Mouse (Mus musculus) kidney, postnatal 0 days (tissue): Measurements from ENCODE around the gene Arhgap31. TPM values are rescaled to one million over a fixed set of nuclear protein-coding genes. Genes with fewer than 3 reads are reported as not detected.

ENCODE experiments used
- ATAC-seq: fragments of 200-750 bp; cut with Nextera tagmentation; replicated peaks from 2 replicates; pipeline ENCODE4 v1.8.0; 2017; ENCODE audit warnings: low read depth, moderate number of reproducible peaks, moderate TSS enrichment, moderate library complexity; ENCODE audit not compliant: low FRiP score
- DNase-seq: peaks from one replicate; pipeline ENCODE4 v3.0.0-alpha.2; 2016; ENCODE audit warnings: low spot score
- H3K27ac ChIP-seq: fragments of 300-500 bp; sonication (generic); 2 replicates; pipeline ENCODE4 v1.5.1; 2014; ENCODE audit warnings: mild to moderate bottlenecking
- H3K27me3 ChIP-seq: fragments of 300-500 bp; sonication (generic); 2 replicates; pipeline ENCODE4 v1.6.1; 2014; ENCODE audit warnings: low read length, mixed read lengths; ENCODE audit not compliant: insufficient read depth
- H3K36me3 ChIP-seq: fragments of 300-500 bp; sonication (generic); 2 replicates; pipeline ENCODE4 v1.6.1; 2014; ENCODE audit warnings: low read length, mixed read lengths; ENCODE audit not compliant: insufficient read depth
- H3K4me1 ChIP-seq: fragments of 300-500 bp; sonication (generic); replicated peaks from 2 replicates; pipeline ENCODE4 v1.6.1; 2014; ENCODE audit warnings: antibody characterized with exemption, low read length, mixed read lengths; ENCODE audit not compliant: insufficient read depth
- H3K4me2 ChIP-seq: fragments of 300-500 bp; sonication (generic); 2 replicates; pipeline ENCODE4 v1.6.1; 2014; ENCODE audit warnings: mild to moderate bottlenecking, low read length, moderate library complexity, mixed read lengths
- H3K4me3 ChIP-seq: fragments of 300-500 bp; sonication (generic); replicated peaks from 2 replicates; pipeline ENCODE4 v1.5.1; 2014; ENCODE audit warnings: low read depth, low read length
- H3K9ac ChIP-seq: fragments of 300-500 bp; sonication (generic); 2 replicates; pipeline ENCODE4 v1.6.1; 2014; ENCODE audit warnings: low read depth, low read length
- H3K9me3 ChIP-seq: fragments of 300-500 bp; sonication (generic); replicated peaks from 2 replicates; pipeline ENCODE4 v1.6.1; 2016; ENCODE audit warnings: low read length, inconsistent platforms, mixed read lengths
- CTCF ChIP-seq: IDR thresholded peaks from 2 replicates; pipeline ENCODE4 v1.5.1; 2016; ENCODE audit warnings: antibody characterized with exemption, low read depth, mild to moderate bottlenecking, moderate library complexity
- WGBS: fragments of 180-500 bp; shearing (Covaris S2); extraction: QIAGEN DNeasy Blood & Tissue Kit; methylation state at CpG from one replicate; pipeline ENCODE4 v1.1.7; 2014; 5-methylcytosine and 5-hydroxymethylcytosine counted together
- polyA plus RNA-seq: library from polyadenylated mRNA; unstranded; fragments of >200 nt; fragmentation: Nextera tagmentation; extraction: Ambion mirVana; gene quantifications from 2 replicates; pipeline ENCODE4 v1.2.1, GENCODE M21; 2015

Gene Arhgap31
- polyA plus RNA-seq, 1 experiment from 2014 or later, result 5.4 TPM

DNA sequence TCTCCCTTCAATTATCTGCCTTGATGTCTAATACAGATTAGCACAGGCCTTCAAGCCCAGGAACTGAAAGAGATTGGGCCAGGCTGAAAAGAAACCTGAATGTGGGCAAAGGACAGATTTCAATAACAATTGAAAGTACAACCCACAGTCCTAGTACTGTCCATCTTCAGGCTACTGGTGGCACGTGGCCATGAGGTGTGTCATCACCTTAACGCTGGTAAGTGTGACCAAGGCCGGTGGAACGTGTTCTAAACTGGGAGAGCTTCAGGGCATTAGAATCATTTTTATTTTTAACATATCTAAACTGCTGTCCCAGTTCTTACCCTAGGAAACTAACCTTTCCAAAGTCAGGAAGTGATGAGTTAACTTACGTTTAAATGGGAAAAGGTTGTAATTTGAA lies 125.9 kb downstream of the Arhgap31 start:
- Histone ChIP-seq H3K4me3 (no peak overlapping the region), H3K9ac (no peak overlapping the region), H3K4me2 (no peak overlapping the region), H3K36me3 (peaks cover 70% of the 10 kb centered on the region), H3K27me3 (no peaks in the 10 kb centered on the region), H3K4me1 (no peaks in the 10 kb centered on the region), H3K9me3 (no peaks in the 10 kb centered on the region), H3K27ac (no peak overlapping the region)
- DNase-seq (no peak), ATAC-seq (no peak)
- 90% methylated on average over 5 of the region's 5 CpGs for WGBS
- TF ChIP-seq CTCF, result no peak

DNA sequence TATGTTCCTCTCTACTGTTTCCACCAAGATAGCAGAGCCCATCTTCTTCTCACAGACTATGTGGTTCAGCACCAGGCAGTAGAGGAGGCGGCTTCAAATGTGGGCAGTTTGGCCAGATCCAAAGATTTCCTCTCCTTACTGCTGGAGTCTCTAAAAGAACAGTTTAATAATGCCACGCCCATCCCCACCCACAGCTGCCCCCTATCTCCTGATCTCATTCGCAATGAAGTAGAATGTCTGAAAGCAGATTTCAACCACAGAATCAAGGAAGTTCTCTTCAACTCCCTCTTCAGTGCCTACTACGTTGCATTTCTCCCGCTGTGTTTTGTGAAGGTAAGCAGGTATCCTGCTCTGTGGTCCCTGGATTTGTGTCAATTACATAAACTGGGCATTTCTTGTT lies 127.9 kb downstream of the Arhgap31 start:
- H3K4me2 ChIP-seq, result no peak overlapping the region
- no peak overlapping the region for H3K9ac ChIP-seq
- TF ChIP-seq CTCF, result no peak
- H3K27ac ChIP-seq, result no peak overlapping the region
- ATAC-seq (no peak), DNase-seq (no peak)
- H3K36me3 ChIP-seq, result peaks cover 68% of the 10 kb centered on the region
- H3K4me1 ChIP-seq, result no peaks in the 10 kb centered on the region
- 86% methylated on average over 5 of the region's 5 CpGs for WGBS
- H3K27me3 ChIP-seq, result no peaks in the 10 kb centered on the region
- H3K9me3 ChIP-seq, result no peaks in the 10 kb centered on the region
- H3K4me3 ChIP-seq, result no peak overlapping the region

DNA sequence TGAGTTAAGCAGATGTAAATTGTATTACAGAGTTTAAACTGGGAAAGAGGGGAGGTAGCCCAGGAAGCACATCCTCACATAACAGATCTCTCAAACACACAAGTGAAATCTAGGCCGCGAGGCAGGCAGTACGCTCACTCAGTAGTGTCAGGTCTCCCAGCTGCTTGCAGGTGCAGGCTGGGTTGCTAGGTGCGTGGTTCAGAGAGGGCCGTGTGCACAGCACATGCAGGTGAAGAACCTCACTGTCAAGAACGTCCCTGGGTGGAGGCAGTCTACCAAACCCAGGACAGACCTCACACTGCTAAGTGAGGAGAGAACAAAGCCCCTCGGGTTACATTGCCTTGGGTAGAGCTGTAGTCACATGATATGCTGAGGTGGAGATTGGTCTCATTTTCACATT lies 128.3 kb downstream of the Arhgap31 start:
- Histone ChIP-seq H3K27me3 (no peaks in the 10 kb centered on the region), H3K27ac (no peak overlapping the region), H3K4me1 (no peaks in the 10 kb centered on the region), H3K4me3 (no peak overlapping the region), H3K36me3 (peaks cover 64% of the 10 kb centered on the region), H3K9ac (no peak overlapping the region), H3K4me2 (no peak overlapping the region), H3K9me3 (no peaks in the 10 kb centered on the region)
- no peak for TF ChIP-seq CTCF
- no peak for DNase-seq
- WGBS, result 86% methylated on average over 7 of the region's 7 CpGs
- ATAC-seq, result no peak

DNA sequence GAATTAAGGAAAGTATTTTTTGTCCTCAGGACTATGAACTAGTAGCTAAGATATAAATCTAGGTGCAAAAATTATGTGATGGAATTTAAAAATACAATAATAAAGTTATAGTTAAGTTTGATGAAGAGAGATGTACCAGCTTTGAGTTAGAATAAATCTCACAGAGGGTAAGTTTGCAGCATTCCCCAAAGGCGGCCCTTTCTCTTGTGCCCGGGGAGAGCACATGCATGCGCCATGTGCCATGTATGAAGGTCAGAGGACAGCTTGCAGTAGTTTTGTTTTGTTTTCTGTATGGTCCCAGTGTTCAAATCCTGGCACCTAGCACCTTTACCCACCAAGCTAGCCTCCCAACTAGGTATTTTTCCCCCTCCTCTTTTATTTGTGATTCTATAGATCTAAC lies 141.6 kb downstream of the Arhgap31 start:
- no peak for TF ChIP-seq CTCF
- Histone ChIP-seq H3K9ac (no peak overlapping the region), H3K4me1 (no peaks in the 10 kb centered on the region), H3K36me3 (peaks cover 42% of the 10 kb centered on the region), H3K27ac (no peak overlapping the region), H3K4me2 (no peak overlapping the region), H3K9me3 (no peaks in the 10 kb centered on the region), H3K4me3 (no peak overlapping the region), H3K27me3 (no peaks in the 10 kb centered on the region)
- ATAC-seq, result no peak
- no peak for DNase-seq
- 96% methylated on average over 3 of the region's 3 CpGs for WGBS

DNA sequence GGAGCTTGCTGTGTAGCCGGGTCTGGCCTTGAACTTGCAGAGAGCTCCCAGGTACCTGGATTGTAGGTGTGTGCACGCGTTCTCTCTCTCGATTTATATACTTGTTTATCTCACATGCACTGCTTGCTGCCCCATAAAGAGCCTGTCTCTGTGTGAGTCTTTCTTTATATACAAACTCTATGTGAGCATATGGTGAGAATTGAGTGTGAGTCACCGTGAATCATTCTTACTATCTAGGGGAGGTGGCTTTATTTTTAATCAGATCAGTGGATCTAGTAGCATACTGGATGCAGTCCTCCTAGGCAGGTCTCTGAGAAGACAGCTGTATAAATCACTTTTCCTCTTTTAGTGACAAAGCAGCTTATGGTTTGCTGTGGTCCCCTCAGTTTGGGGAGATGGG lies 144.9 kb downstream of the Arhgap31 start:
- Histone ChIP-seq H3K27ac (no peak overlapping the region), H3K36me3 (peaks cover 28% of the 10 kb centered on the region), H3K9me3 (no peaks in the 10 kb centered on the region), H3K9ac (no peak overlapping the region), H3K4me1 (peaks cover 5% of the 10 kb centered on the region; the same call in 1 of the 2 replicates), H3K4me3 (no peak overlapping the region), H3K27me3 (no peaks in the 10 kb centered on the region), H3K4me2 (no peak overlapping the region)
- DNase-seq (no peak), ATAC-seq (no peak)
- no peak for TF ChIP-seq CTCF
- 93% methylated on average over 5 of the region's 5 CpGs for WGBS

DNA sequence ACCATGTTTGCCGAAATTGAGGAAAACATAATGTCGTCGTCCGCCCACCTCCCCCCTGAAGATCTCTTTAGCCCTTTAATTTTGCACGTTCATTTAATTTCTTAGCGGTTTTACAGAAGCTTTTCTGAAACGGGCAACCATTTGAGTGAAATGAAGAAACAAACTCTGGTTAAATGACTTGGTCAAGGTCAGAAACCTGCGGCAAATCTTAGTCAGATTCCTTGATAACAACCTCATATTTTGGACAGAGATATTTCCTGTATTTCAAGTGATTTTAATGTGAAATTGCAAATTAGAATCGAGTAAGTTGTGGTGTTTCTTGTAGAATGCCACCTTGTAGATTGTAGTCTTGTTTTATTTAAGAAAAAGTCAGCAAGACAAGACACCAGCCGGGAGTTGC lies 149.6 kb downstream of the Arhgap31 start:
- Histone ChIP-seq H3K9me3 (no peaks in the 10 kb centered on the region), H3K4me3 (peak overlapping the region; percentile 95), H3K36me3 (peaks cover 8% of the 10 kb centered on the region; the same call in 1 of the 2 replicates), H3K9ac (peak overlapping the region; percentile 88), H3K4me1 (peaks cover 5% of the 10 kb centered on the region; the same call in 1 of the 2 replicates), H3K27me3 (no peaks in the 10 kb centered on the region), H3K27ac (no peak overlapping the region), H3K4me2 (peak overlapping the region; percentile 67)
- WGBS, result 23% methylated on average over 10 of the region's 10 CpGs
- ATAC-seq (no peak), DNase-seq (no peak)
- no peak for TF ChIP-seq CTCF

DNA sequence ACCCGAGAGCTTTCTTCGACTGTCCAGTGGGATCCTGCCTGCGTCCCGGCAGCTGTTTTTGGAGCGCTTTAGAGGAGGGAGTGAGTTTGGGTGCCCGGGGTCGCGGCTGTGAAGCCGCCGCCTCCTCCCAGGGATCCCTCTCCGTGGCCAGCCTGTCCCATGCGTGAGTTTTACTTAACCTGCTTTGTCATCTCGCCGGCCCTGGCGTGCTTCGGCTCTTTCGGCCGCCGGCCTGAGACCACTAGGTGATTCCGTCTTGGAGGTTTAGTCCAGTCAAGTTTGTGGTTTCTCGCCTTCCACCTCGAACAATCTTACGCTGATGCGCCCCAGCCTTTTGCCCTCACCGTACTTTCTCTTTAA lies 150.1 kb downstream of the Arhgap31 start:
- no peak for TF ChIP-seq CTCF
- Histone ChIP-seq H3K4me3 (peak overlapping the region; percentile 95), H3K4me1 (peaks cover 5% of the 10 kb centered on the region; the same call in 1 of the 2 replicates), H3K9ac (peak overlapping the region; percentile 88), H3K36me3 (peaks cover 4% of the 10 kb centered on the region; the same call in 1 of the 2 replicates), H3K4me2 (peak overlapping the region; percentile 67), H3K27me3 (no peaks in the 10 kb centered on the region), H3K27ac (peak overlapping the region; percentile 73), H3K9me3 (no peaks in the 10 kb centered on the region)
- DNase-seq, result peak; percentile 40
- WGBS, result 0% methylated on average over 25 of the region's 25 CpGs
- no peak; the same call in 1 of the 2 replicates for ATAC-seq
